Mouse (Mus musculus) MEL (cell line): Measurements from ENCODE around the gene Pvr. TPM values are rescaled to one million over a fixed set of nuclear protein-coding genes. Genes with fewer than 3 reads are reported as not detected.

Source experiments
- DNase-seq: peaks from one replicate; pipeline ENCODE4 v3.0.0; 2011; ENCODE audit warnings: low read depth, low spot score
- H3K27ac ChIP-seq: 2 replicates; pipeline ENCODE4 v1.5.1; 2012; ENCODE audit warnings: low read depth, mild to moderate bottlenecking, control low read depth, low read length, moderate library complexity; ENCODE audit not compliant: control insufficient read depth
- H3K27me3 ChIP-seq, 2 experiments: fragments of 150-350 bp in 1 of 2; sonication (generic) in 1 of 2; 2 replicates each; pipeline ENCODE4 v1.6.1; 2012; ENCODE audit warnings: low read length in 2 of 2, mild to moderate bottlenecking in 2 of 2, improper control_type of control experiment in 1 of 2, moderate library complexity in 1 of 2; ENCODE audit not compliant: insufficient read depth in 2 of 2, control insufficient read depth in 1 of 2
- H3K36me3 ChIP-seq, 2 experiments: 2 replicates each; pipeline ENCODE4 v1.6.1; 2012 to 2014; ENCODE audit warnings: low read length in 2 of 2, improper control_type of control experiment in 1 of 2, inconsistent platforms in 1 of 2, mild to moderate bottlenecking in 1 of 2; ENCODE audit not compliant: insufficient read depth in 2 of 2, control insufficient read depth in 1 of 2
- H3K4me1 ChIP-seq, 2 experiments: fragments of 150-350 bp in 1 of 2; sonication (generic) in 1 of 2; 2 replicates each; pipeline ENCODE4 v1.6.1; 2012; ENCODE audit warnings: low read length in 2 of 2, improper control_type of control experiment in 1 of 2, mild to moderate bottlenecking in 1 of 2; ENCODE audit not compliant: insufficient read depth in 2 of 2, control insufficient read depth in 1 of 2
- H3K4me3 ChIP-seq, 2 experiments: fragments of 150-350 bp in 1 of 2; sonication (generic) in 1 of 2; 2 replicates each; pipeline ENCODE4 v1.5.1; 2012; ENCODE audit warnings: low read depth in 2 of 2, low read length in 2 of 2, mild to moderate bottlenecking in 2 of 2, moderate library complexity in 2 of 2, control low read depth in 1 of 2, improper control_type of control experiment in 1 of 2; ENCODE audit not compliant: control insufficient read depth in 1 of 2, insufficient read depth in 1 of 2
- H3K79me2 ChIP-seq: 2 replicates; pipeline ENCODE4 v1.6.1; 2012; ENCODE audit warnings: mild to moderate bottlenecking, low read length, moderate library complexity; ENCODE audit not compliant: control insufficient read depth, poor library complexity, insufficient read depth
- H3K9ac ChIP-seq: 2 replicates; pipeline ENCODE4 v1.6.1; 2012; ENCODE audit warnings: low read depth, mild to moderate bottlenecking, control low read depth, low read length, moderate library complexity; ENCODE audit not compliant: control insufficient read depth, poor library complexity, severe bottlenecking
- H3K9me3 ChIP-seq: fragments of 150-350 bp; sonication (generic); replicated peaks from 2 replicates; pipeline ENCODE4 v1.6.1; 2012; ENCODE audit warnings: mild to moderate bottlenecking, low read length, improper control_type of control experiment, moderate library complexity; ENCODE audit not compliant: insufficient read depth
- BHLHE40 ChIP-seq: IDR thresholded peaks from 2 replicates; pipeline ENCODE4 v1.6.1; 2012; ENCODE audit warnings: low read depth, mild to moderate bottlenecking, inconsistent platforms, low read length, improper control_type of control experiment, borderline replicate concordance
- CHD1 ChIP-seq: IDR thresholded peaks from 2 replicates; pipeline ENCODE4 v1.6.1; 2012; ENCODE audit warnings: low read depth, mild to moderate bottlenecking, inconsistent platforms, low read length, improper control_type of control experiment
- CTCF ChIP-seq, 3 experiments: IDR thresholded peaks in 2 of 3; conservative IDR thresholded peaks in 1 of 3; 2 replicates each; pipeline ENCODE4 v1.5.1; 2011 to 2012; ENCODE audit warnings: low read length in 3 of 3, low read depth in 2 of 3, mild to moderate bottlenecking in 2 of 3, improper control_type of control experiment in 1 of 3, inconsistent platforms in 1 of 3, mixed read lengths in 1 of 3, moderate library complexity in 1 of 3; ENCODE audit not compliant: control insufficient read depth in 1 of 3, insufficient read depth in 1 of 3, poor library complexity in 1 of 3, severe bottlenecking in 1 of 3
- ELF1 ChIP-seq: IDR thresholded peaks from 2 replicates; pipeline ENCODE4 v1.6.1; 2014; ENCODE audit warnings: low read depth, mild to moderate bottlenecking, inconsistent platforms, low read length, improper control_type of control experiment, moderate library complexity
- EP300 ChIP-seq, 2 experiments: IDR thresholded peaks; 2 replicates each; pipeline ENCODE4 v1.6.1; 2011; ENCODE audit warnings: improper control_type of control experiment in 2 of 2, low read length in 2 of 2, low read depth in 1 of 2, mild to moderate bottlenecking in 1 of 2
- ETS1 ChIP-seq: IDR thresholded peaks from 2 replicates; pipeline ENCODE4 v1.6.1; 2012; ENCODE audit warnings: low read depth, mild to moderate bottlenecking, inconsistent platforms, low read length, improper control_type of control experiment, moderate library complexity
- GABPA ChIP-seq: IDR thresholded peaks from 2 replicates; pipeline ENCODE4 v1.6.1; 2012; ENCODE audit warnings: low read depth, mild to moderate bottlenecking, inconsistent platforms, low read length, improper control_type of control experiment, moderate library complexity
- GATA1 ChIP-seq: IDR thresholded peaks from 2 replicates; pipeline ENCODE4 v1.6.1; 2011; ENCODE audit warnings: low read depth, low read length, improper control_type of control experiment
- HCFC1 ChIP-seq: IDR thresholded peaks from 2 replicates; pipeline ENCODE4 v1.6.1; 2012; ENCODE audit warnings: low read depth, mild to moderate bottlenecking, inconsistent platforms, low read length, improper control_type of control experiment, moderate library complexity
- KAT2A ChIP-seq: conservative IDR thresholded peaks from 2 replicates; pipeline ENCODE4 v1.6.1; 2012; ENCODE audit warnings: low read depth, low read length, improper control_type of control experiment, inconsistent platforms
- MAFK ChIP-seq: IDR thresholded peaks from 2 replicates; pipeline ENCODE4 v1.6.1; 2011; ENCODE audit warnings: low read depth, mild to moderate bottlenecking, low read length, improper control_type of control experiment, borderline replicate concordance
- MAZ ChIP-seq: IDR thresholded peaks from 2 replicates; pipeline ENCODE4 v1.6.1; 2012; ENCODE audit warnings: low read depth, mild to moderate bottlenecking, inconsistent platforms, low read length, improper control_type of control experiment
- MEF2A ChIP-seq: IDR thresholded peaks from 2 replicates; pipeline ENCODE4 v1.6.1; 2014; ENCODE audit warnings: low read depth, mild to moderate bottlenecking, inconsistent platforms, low read length, improper control_type of control experiment; ENCODE audit not compliant: poor library complexity, insufficient replicate concordance, severe bottlenecking; ENCODE audit errors: extremely low read depth
- MXI1 ChIP-seq: IDR thresholded peaks from 2 replicates; pipeline ENCODE4 v1.6.1; 2011; ENCODE audit warnings: mild to moderate bottlenecking, low read depth, low read length, improper control_type of control experiment
- MYB ChIP-seq: IDR thresholded peaks from 2 replicates; pipeline ENCODE4 v1.6.1; 2011; ENCODE audit warnings: mild to moderate bottlenecking, low read depth, low read length, improper control_type of control experiment
- POLR2A ChIP-seq, 2 experiments: IDR thresholded peaks; 2 replicates each; pipeline ENCODE4 v1.6.1; 2011 to 2012; ENCODE audit warnings: low read length in 2 of 2, mild to moderate bottlenecking in 2 of 2, control low read depth in 1 of 2, improper control_type of control experiment in 1 of 2, low read depth in 1 of 2, moderate library complexity in 1 of 2; ENCODE audit not compliant: control insufficient read depth in 1 of 2, insufficient read depth in 1 of 2, poor library complexity in 1 of 2
- POLR2AphosphoS2 ChIP-seq: IDR thresholded peaks from 2 replicates; pipeline ENCODE4 v1.6.1; 2011; ENCODE audit warnings: low read length, improper control_type of control experiment
- POLR2AphosphoS5 ChIP-seq: IDR thresholded peaks from 2 replicates; pipeline ENCODE4 v1.6.1; 2012; ENCODE audit warnings: low read depth, borderline replicate concordance, mild to moderate bottlenecking, inconsistent platforms, low read length, moderate library complexity, mixed read lengths
- RAD21 ChIP-seq: IDR thresholded peaks from 2 replicates; pipeline ENCODE4 v1.6.1; 2011; ENCODE audit warnings: mild to moderate bottlenecking, low read depth, low read length, improper control_type of control experiment
- RCOR1 ChIP-seq: IDR thresholded peaks from 2 replicates; pipeline ENCODE4 v1.6.1; 2012; ENCODE audit warnings: low read depth, mild to moderate bottlenecking, inconsistent platforms, low read length, improper control_type of control experiment
- SIN3A ChIP-seq: IDR thresholded peaks from 2 replicates; pipeline ENCODE4 v1.6.1; 2012; ENCODE audit warnings: low read length, improper control_type of control experiment, inconsistent platforms
- SMC3 ChIP-seq: IDR thresholded peaks from 2 replicates; pipeline ENCODE4 v1.6.1; 2011; ENCODE audit warnings: low read depth, low read length, improper control_type of control experiment
- TAL1 ChIP-seq: IDR thresholded peaks from 2 replicates; pipeline ENCODE4 v1.6.1; 2012; ENCODE audit warnings: mild to moderate bottlenecking, inconsistent platforms, low read length, moderate library complexity, mixed read lengths
- UBTF ChIP-seq: IDR thresholded peaks from 2 replicates; pipeline ENCODE4 v1.6.1; 2012; ENCODE audit warnings: low read depth, mild to moderate bottlenecking, inconsistent platforms, low read length, improper control_type of control experiment, moderate library complexity, borderline replicate concordance; ENCODE audit not compliant: insufficient read depth
- USF1 ChIP-seq: IDR thresholded peaks from 2 replicates; pipeline ENCODE4 v1.6.1; 2014; ENCODE audit warnings: low read depth, mild to moderate bottlenecking, inconsistent platforms, low read length, improper control_type of control experiment, moderate library complexity
- USF2 ChIP-seq, 2 experiments: IDR thresholded peaks; 2 replicates each; pipeline ENCODE4 v1.6.1; 2011 to 2012; ENCODE audit warnings: improper control_type of control experiment in 2 of 2, low read length in 2 of 2, borderline replicate concordance in 1 of 2, inconsistent platforms in 1 of 2, low read depth in 1 of 2, mild to moderate bottlenecking in 1 of 2; ENCODE audit not compliant: insufficient read depth in 1 of 2
- ZC3H11A ChIP-seq: IDR thresholded peaks from 2 replicates; pipeline ENCODE4 v1.6.1; 2012; ENCODE audit warnings: low read depth, mild to moderate bottlenecking, inconsistent platforms, low read length, improper control_type of control experiment
- ZKSCAN1 ChIP-seq: IDR thresholded peaks from 2 replicates; pipeline ENCODE4 v1.6.1; 2012; ENCODE audit warnings: low read depth, mild to moderate bottlenecking, inconsistent platforms, low read length, improper control_type of control experiment, moderate library complexity
- ZNF384 ChIP-seq: IDR thresholded peaks from 2 replicates; pipeline ENCODE4 v1.6.1; 2012; ENCODE audit warnings: low read depth, mild to moderate bottlenecking, inconsistent platforms, low read length, improper control_type of control experiment
- polyA plus RNA-seq, 2 experiments: library from polyadenylated mRNA; stranded (reverse) in 1 of 2; unstranded in 1 of 2; fragments of >175 nt in 1 of 2; fragments of >200 nt in 1 of 2; gene quantifications; 2 replicates each; pipeline versions ENCODE4 v1.2.1 to v1.2.4; 2012; ENCODE audit warnings: low replicate concordance in 2 of 2, low read depth in 1 of 2; ENCODE audit not compliant: insufficient read length in 2 of 2, insufficient read depth in 1 of 2, missing spikeins in 1 of 2
- total RNA-seq: library from RNA; depleted of rRNA; stranded (reverse); fragments of 300-350 nt; gene quantifications from 2 replicates; pipeline ENCODE4 v1.2.3, GENCODE M21; 2012

Pvr gene
- total and polyA plus RNA-seq, 3 experiments: not detected

- TF ChIP-seq GATA1 (0 out of 2 replicates have a peak, but pooled peaks have one; percentile 19), RCOR1 (no peak; the same call in 1 of the 2 replicates), ZC3H11A (no peak), UBTF (no peak), TAL1 (no peak), MEF2A (peak; percentile 57; the same call in 1 of the 2 replicates), POLR2AphosphoS5 (peak; percentile 96; the same call in 1 of the 2 replicates), POLR2A (IDR thresholded peaks at IDR 0.05; ENCODE audit: control insufficient read depth in 1 of 2, insufficient read depth in 1 of 2, low read depth in 1 of 2, low read length in 2 of 2, poor library complexity in 1 of 2) (peak; percentile 98), GABPA (no peak), BHLHE40 (no peak)
- TF ChIP-seq, all 39 proteins: peak for 16
Observed at GRCm38 (mm10) chr7:19876781-19877425, 44.1 kb downstream of the Pvr start (continued).

- no peaks in the 10 kb centered on the region for H3K27me3 ChIP-seq
- DNase-seq: peak; percentile 85
- H3K9ac ChIP-seq: peak overlapping the region; percentile 57
- peaks cover 0 to 14% of the 10 kb centered on the region in 2 experiments; a peak in 2 of 4 replicates for H3K36me3 ChIP-seq
- peaks cover 0 to 11% of the 10 kb centered on the region in 2 experiments; a peak in 3 of 4 replicates for H3K4me1 ChIP-seq
- no peaks in the 10 kb centered on the region for H3K9me3 ChIP-seq
- no peaks in the 10 kb centered on the region for H3K79me2 ChIP-seq
- peak overlapping the region; percentile 30 to 35; a peak in 3 of 4 replicates for H3K4me3 ChIP-seq
- H3K27ac ChIP-seq: peak overlapping the region; percentile 52
- no peak for TF ChIP-seq POLR2AphosphoS5
- peak; percentile 52 for TF ChIP-seq RAD21
- no peak for TF ChIP-seq RCOR1
- peak; percentile 68 for TF ChIP-seq KAT2A
- TF ChIP-seq ETS1: no peak
- TF ChIP-seq CHD1: no peak
- no peak for TF ChIP-seq MYB
- TF ChIP-seq ZC3H11A: peak; percentile 31; the same call in 1 of the 2 replicates
- TF ChIP-seq CTCF (IDR thresholded peaks at IDR 0.05 in 2 of 3, conservative IDR thresholded peaks at IDR 0.05 in 1 of 3; ENCODE audit: control insufficient read depth in 1 of 3, insufficient read depth in 1 of 3, low read depth in 2 of 3, low read length in 3 of 3, poor library complexity in 1 of 3, severe bottlenecking in 1 of 3): peak; percentile 16 to 79 (median 69); a peak in 5 of 6 replicates
- peak in 1 of 2 experiments; percentile 3; a peak in 1 of 4 replicates for TF ChIP-seq EP300 (IDR thresholded peaks at IDR 0.05; ENCODE audit: low read depth in 1 of 2, low read length in 2 of 2)
- peak; percentile 45; the same call in 1 of the 2 replicates for TF ChIP-seq ZNF384
- TF ChIP-seq HCFC1: peak; percentile 96
- no peak for TF ChIP-seq BHLHE40
- peak; percentile 54 for TF ChIP-seq SMC3
- peak; percentile 84 for TF ChIP-seq USF1
- TF ChIP-seq MAFK: no peak
- no peak for TF ChIP-seq POLR2AphosphoS2
- TF ChIP-seq UBTF: no peak
- no peak for TF ChIP-seq GABPA
- TF ChIP-seq ZKSCAN1: no peak
- no peak for TF ChIP-seq MAZ
- no peak for TF ChIP-seq ELF1
- peak; percentile 62 for TF ChIP-seq MXI1
- no peak; the same call in 1 of the 2 replicates for TF ChIP-seq SIN3A
- 0 out of 4 replicates have a peak, but pooled peaks of 1 of the 2 experiments have one; percentile 30 for TF ChIP-seq USF2 (IDR thresholded peaks at IDR 0.05; ENCODE audit: borderline replicate concordance in 1 of 2, insufficient read depth in 1 of 2, low read depth in 1 of 2, low read length in 2 of 2)
Observed at GRCm38 (mm10) chr7:19875948-19876682, 44.8 kb downstream of the Pvr start.
